Mouse (Mus musculus) forebrain, embryonic 11.5 days (tissue): ENCODE results near the gene Lingo4. TPM values are rescaled to one million over a fixed set of nuclear protein-coding genes. Genes with fewer than 3 reads are reported as not detected.

Source experiments
- ATAC-seq: fragments of 200-750 bp; cut with Nextera tagmentation; replicated peaks from 2 replicates; pipeline ENCODE4 v1.8.0; 2017; ENCODE audit warnings: moderate TSS enrichment; ENCODE audit not compliant: low FRiP score
- DNase-seq: peaks from one replicate; pipeline ENCODE4 v3.0.0-alpha.2; 2017; ENCODE audit warnings: low spot score
- H3K27ac ChIP-seq: fragments of 300-500 bp; sonication (generic); 2 replicates; pipeline ENCODE4 v1.5.1; 2014; ENCODE audit warnings: low read depth, low read length
- H3K27me3 ChIP-seq: fragments of 300-500 bp; sonication (generic); 2 replicates; pipeline ENCODE4 v1.6.1; 2014; ENCODE audit warnings: mild to moderate bottlenecking, low read length, mixed read lengths; ENCODE audit not compliant: control insufficient read depth, insufficient read depth
- H3K36me3 ChIP-seq: fragments of 300-500 bp; sonication (generic); 2 replicates; pipeline ENCODE4 v1.6.1; 2014; ENCODE audit warnings: mild to moderate bottlenecking, low read length, moderate library complexity, mixed read lengths; ENCODE audit not compliant: control insufficient read depth, insufficient read depth
- H3K4me1 ChIP-seq: fragments of 300-500 bp; sonication (generic); replicated peaks from 2 replicates; pipeline ENCODE4 v1.6.1; 2014; ENCODE audit warnings: low read length, mixed read lengths; ENCODE audit not compliant: control insufficient read depth, insufficient read depth
- H3K4me2 ChIP-seq: fragments of 300-500 bp; sonication (generic); 2 replicates; pipeline ENCODE4 v1.6.1; 2014; ENCODE audit warnings: low read depth, mild to moderate bottlenecking, low read length, moderate library complexity, mixed read lengths; ENCODE audit not compliant: severe bottlenecking
- H3K4me3 ChIP-seq: fragments of 300-500 bp; sonication (generic); 2 replicates; pipeline ENCODE4 v1.5.1; 2014; ENCODE audit warnings: low read depth, low read length
- H3K9ac ChIP-seq: fragments of 300-500 bp; sonication (generic); 2 replicates; pipeline ENCODE4 v1.6.1; 2014; ENCODE audit warnings: low read length
- H3K9me3 ChIP-seq: fragments of 300-500 bp; sonication (generic); 2 replicates; pipeline ENCODE4 v1.6.1; 2016; ENCODE audit warnings: low read length, mixed read lengths; ENCODE audit not compliant: control insufficient read depth
- WGBS: fragments of 180-500 bp; shearing (Covaris S2); extraction: QIAGEN DNeasy Blood & Tissue Kit; methylation state at CpG from one replicate; pipeline ENCODE4 v1.1.7; 2014; 5-methylcytosine and 5-hydroxymethylcytosine counted together
- polyA plus RNA-seq: library from polyadenylated mRNA; unstranded; fragments of >200 nt; fragmentation: Nextera tagmentation; extraction: Ambion mirVana; gene quantifications from 2 replicates; pipeline ENCODE4 v1.2.1, GENCODE M21; 2014

The Lingo4 gene
- polyA plus RNA-seq, 1 experiment from 2014 or later, result 0.23 TPM

DNA sequence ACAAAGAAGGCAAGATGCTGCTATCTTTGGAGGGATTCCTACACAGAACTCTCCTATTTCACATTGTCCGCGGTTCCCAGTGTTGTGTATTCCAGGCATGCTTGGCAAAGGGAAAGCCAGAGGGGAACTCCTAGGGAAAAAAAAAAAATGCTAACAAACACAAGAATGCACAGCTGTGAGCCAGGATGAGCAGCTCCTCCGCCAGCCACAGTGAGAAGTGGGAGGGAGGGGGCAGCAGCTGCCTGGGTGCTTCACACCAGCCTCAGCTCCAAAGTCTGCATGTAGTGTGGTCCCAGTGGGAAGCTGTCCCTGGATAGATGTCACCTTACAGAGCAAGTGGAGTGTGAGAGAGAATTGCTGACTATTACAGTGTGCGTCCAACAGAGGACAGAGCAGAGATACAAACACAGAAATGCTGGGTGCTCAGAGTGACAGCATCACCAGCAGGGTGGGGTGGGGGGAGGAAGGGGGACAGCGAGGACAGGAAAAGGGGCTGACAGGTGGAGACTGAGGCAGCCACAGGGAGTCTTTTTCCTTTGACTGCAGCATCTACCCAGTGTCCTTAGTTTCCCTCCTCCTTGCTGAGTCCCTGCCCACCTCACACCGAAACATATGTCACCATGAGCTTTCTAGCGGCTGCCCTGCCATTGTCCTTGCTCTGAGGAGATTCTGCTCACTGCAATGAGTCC lies 6.2 kb downstream of the Lingo4 start:
- no peak for DNase-seq
- Histone ChIP-seq H3K9ac (no peak overlapping the region; the same call in 1 of the 2 replicates), H3K4me1 (peaks cover 12% of the 10 kb centered on the region), H3K27ac (no peak overlapping the region), H3K4me3 (no peak overlapping the region), H3K27me3 (no peaks in the 10 kb centered on the region), H3K9me3 (no peaks in the 10 kb centered on the region), H3K4me2 (no peak overlapping the region), H3K36me3 (no peaks in the 10 kb centered on the region)
- WGBS, result 32% methylated on average over 7 of the region's 7 CpGs
- ATAC-seq, result no peak; the same call in 1 of the 2 replicates

- Histone ChIP-seq H3K4me2 (no peak overlapping the region), H3K9me3 (no peaks in the 10 kb centered on the region), H3K4me3 (no peak overlapping the region), H3K4me1 (peaks cover 6% of the 10 kb centered on the region; the same call in 1 of the 2 replicates), H3K9ac (no peak overlapping the region), H3K36me3 (no peaks in the 10 kb centered on the region), H3K27ac (no peak overlapping the region), H3K27me3 (no peaks in the 10 kb centered on the region)
- ATAC-seq (no peak), DNase-seq (no peak)
- 80% methylated on average over 4 of the region's 4 CpGs for WGBS
Measured at GRCm38 (mm10) chr3:94405561-94405960, 7.2 kb downstream of the Lingo4 start.

DNA sequence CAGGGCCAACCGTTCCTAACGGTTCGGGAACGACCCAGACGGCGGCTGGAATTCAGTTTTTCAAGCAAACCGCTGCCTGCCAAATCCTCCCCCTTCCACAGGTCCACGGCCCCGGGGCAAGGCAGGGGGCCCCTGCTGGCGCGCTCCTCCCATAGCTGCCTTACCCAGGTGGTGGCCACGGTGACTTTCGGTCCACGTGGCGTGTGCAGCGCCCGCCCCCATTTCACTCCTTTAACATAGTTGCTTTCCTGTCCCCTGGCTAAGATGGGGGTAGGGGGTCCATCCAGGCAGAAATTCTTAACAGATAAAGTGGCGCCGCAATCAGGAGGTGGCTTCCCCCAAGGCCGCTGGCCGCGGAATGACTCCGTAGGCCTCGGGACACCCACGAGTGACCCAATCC lies 14.2 kb downstream of the Lingo4 start:
- WGBS, result 9% methylated on average over 25 of the region's 25 CpGs
- peak overlapping the region; percentile 73 for H3K9ac ChIP-seq
- no peaks in the 10 kb centered on the region for H3K27me3 ChIP-seq
- H3K4me3 ChIP-seq, result peak overlapping the region; percentile 46
- no peak for DNase-seq
- no peaks in the 10 kb centered on the region for H3K9me3 ChIP-seq
- no peaks in the 10 kb centered on the region; the same call in 1 of the 2 replicates for H3K4me1 ChIP-seq
- H3K4me2 ChIP-seq, result peak overlapping the region; percentile 88
- peak; percentile 64 for ATAC-seq
- H3K27ac ChIP-seq, result no peak overlapping the region
- H3K36me3 ChIP-seq, result no peaks in the 10 kb centered on the region

GRCm38 (mm10) chr3:94413031-94413679 lies 14.8 kb downstream of the Lingo4 start, which contains the start of gene Tdrkh:
Gene Tdrkh, plus strand, starts transcription at chr3:94413273.
- H3K27me3 ChIP-seq, result no peaks in the 10 kb centered on the region
- ATAC-seq (peak; percentile 100), DNase-seq (peak; percentile 98)
- peak within 1 kb of the TSS; percentile 73 for H3K9ac ChIP-seq
- 0 out of 2 replicates have a peak within 1 kb of the TSS, but pooled peaks have one; percentile 6 for H3K27ac ChIP-seq
- H3K4me2 ChIP-seq, result peak within 1 kb of the TSS; percentile 88
- H3K9me3 ChIP-seq, result no peaks in the 10 kb centered on the region
- WGBS, result 7% methylated on average over 52 of the region's 52 CpGs
- peak within 1 kb of the TSS; percentile 46 for H3K4me3 ChIP-seq
- H3K4me1 ChIP-seq, result no peaks in the 10 kb centered on the region; the same call in 1 of the 2 replicates
- no peaks in the 10 kb centered on the region for H3K36me3 ChIP-seq

- H3K4me1 ChIP-seq, result no peaks in the 10 kb centered on the region
- no peak overlapping the region for H3K27ac ChIP-seq
- H3K4me2 ChIP-seq, result no peak overlapping the region
- DNase-seq, result no peak
- WGBS, result 80% methylated on average over 2 of the region's 2 CpGs
- no peaks in the 10 kb centered on the region; the same call in 1 of the 2 replicates for H3K36me3 ChIP-seq
- no peak overlapping the region for H3K9ac ChIP-seq
- ATAC-seq, result no peak
- H3K9me3 ChIP-seq, result no peaks in the 10 kb centered on the region
- no peaks in the 10 kb centered on the region for H3K27me3 ChIP-seq
- no peak overlapping the region for H3K4me3 ChIP-seq
Measured at GRCm38 (mm10) chr3:94430980-94431379, 32.7 kb downstream of the Lingo4 start.

DNA sequence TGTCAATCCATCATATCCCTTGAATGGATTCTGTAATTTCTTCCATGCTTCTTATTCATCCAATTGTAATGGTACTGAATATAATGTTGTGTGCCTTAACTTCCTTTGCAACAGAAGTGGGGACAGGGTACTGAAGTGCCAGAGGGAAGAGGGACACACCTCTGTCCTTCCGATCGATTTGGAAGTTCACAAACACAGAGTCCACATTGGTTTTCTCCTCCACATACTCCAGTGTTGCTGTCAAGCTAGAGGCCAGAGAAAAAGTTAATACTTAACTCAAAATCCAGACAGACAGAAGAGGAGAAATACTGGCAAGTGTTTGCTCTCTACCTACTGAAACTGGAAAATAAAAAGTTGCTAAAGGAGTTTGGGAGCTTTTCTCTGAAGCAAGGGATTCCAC lies 36.0 kb downstream of the Lingo4 start:
- Histone ChIP-seq H3K27me3 (no peaks in the 10 kb centered on the region), H3K4me2 (no peak overlapping the region), H3K4me3 (no peak overlapping the region), H3K36me3 (no peaks in the 10 kb centered on the region), H3K9me3 (no peaks in the 10 kb centered on the region), H3K4me1 (no peaks in the 10 kb centered on the region), H3K27ac (no peak overlapping the region), H3K9ac (no peak overlapping the region)
- no peak for ATAC-seq
- DNase-seq, result no peak
- 92% methylated on average over 2 of the region's 2 CpGs for WGBS

DNA sequence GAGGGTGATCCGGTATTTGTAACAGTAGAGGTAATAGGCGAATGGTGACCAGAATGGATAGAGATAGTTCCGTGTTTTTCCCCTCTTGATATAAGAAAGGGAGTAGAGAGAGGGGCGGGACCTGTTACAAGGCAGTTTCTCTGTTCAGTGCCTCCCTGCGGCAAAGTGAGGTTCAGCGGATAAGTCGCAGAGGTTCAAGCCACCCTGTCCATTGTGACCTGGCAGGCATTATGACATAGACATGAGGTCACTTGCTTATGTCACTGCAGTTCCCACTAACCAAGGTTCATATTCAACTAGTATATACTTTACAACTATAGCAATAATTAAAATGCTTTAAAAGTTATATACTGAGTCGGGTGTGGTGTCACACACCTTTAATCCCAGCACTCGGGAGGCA lies 38.1 kb downstream of the Lingo4 start:
- Histone ChIP-seq H3K4me1 (no peaks in the 10 kb centered on the region), H3K4me3 (no peak overlapping the region), H3K9ac (no peak overlapping the region), H3K4me2 (no peak overlapping the region), H3K27ac (no peak overlapping the region), H3K36me3 (no peaks in the 10 kb centered on the region), H3K9me3 (no peaks in the 10 kb centered on the region), H3K27me3 (no peaks in the 10 kb centered on the region)
- DNase-seq (no peak), ATAC-seq (no peak)
- WGBS, result 83% methylated on average over 9 of the region's 9 CpGs

GRCm38 (mm10) chr3:94441182-94441581 lies 42.9 kb downstream of the Lingo4 start:
- H3K27ac ChIP-seq, result no peak overlapping the region
- no peaks in the 10 kb centered on the region for H3K9me3 ChIP-seq
- H3K36me3 ChIP-seq, result no peaks in the 10 kb centered on the region; the same call in 1 of the 2 replicates
- ATAC-seq (no peak), DNase-seq (no peak)
- no peak overlapping the region for H3K4me3 ChIP-seq
- no peaks in the 10 kb centered on the region for H3K27me3 ChIP-seq
- 0 out of 2 replicates have a peak, but pooled peaks cover 3% of the 10 kb centered on the region for H3K4me1 ChIP-seq
- 42% methylated on average over 3 of the region's 3 CpGs for WGBS
- H3K4me2 ChIP-seq, result no peak overlapping the region
- no peak overlapping the region for H3K9ac ChIP-seq
